Mouse (Mus musculus) brain, adult 10 weeks (tissue): ENCODE results near the gene Gjc1. TPM values are rescaled to one million over a fixed set of nuclear protein-coding genes. Genes with fewer than 3 reads are reported as not detected.

Experiments used
- polyA plus RNA-seq: library from polyadenylated mRNA; stranded (reverse); fragments of 350-450 nt; fragmentation: Illumina TruSeq; extraction: RNeasy Lipid Tissue Mini Kit (QIAGEN cat#74804); gene quantifications from one replicate; pipeline ENCODE4 v1.2.3, GENCODE M21; 2015; ENCODE audit warnings: low read depth, low replicate concordance

The Gjc1 gene
- 6.2 TPM for polyA plus RNA-seq

DNA sequence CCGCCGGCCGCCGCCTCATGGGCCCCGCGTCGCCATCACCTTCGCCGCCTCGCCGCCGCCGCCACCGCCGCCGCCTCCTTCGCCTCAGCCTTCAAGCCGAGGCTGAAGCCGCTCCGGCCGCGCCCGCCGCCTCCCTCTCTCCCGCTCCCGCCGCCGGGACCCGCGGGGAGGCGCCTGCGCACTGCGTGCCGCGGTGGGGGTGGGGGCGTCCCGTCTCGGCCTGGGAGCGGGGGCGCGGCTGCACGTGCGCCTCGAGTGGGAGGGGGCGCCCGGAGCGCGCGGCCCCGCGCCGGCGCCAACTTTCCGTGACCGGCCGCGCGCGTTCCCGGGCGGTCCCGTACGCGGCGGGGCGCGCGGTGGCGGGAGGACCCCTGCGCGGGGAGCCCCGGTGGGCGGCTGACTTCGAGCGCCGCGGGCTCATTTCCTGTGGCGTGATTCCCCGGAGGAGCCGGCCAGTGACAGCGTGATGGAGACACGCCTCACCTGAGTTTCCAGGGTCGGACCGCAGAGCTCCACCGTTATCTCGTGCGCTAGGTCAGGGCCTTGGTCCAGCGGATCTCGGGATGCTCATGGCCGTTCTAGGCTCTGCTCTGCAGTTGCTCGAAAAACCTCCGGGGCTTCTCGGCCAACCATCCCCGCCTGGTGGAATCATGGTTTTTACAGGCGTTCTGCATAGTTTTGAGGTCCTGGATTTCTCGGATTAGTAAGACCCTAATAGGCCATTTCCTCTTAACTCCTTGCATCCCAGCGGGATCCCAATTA is at the start of gene Gjc1:
Gjc1 (minus strand) TSS at position 680 of the 762 bp plus-strand sequence.

DNA sequence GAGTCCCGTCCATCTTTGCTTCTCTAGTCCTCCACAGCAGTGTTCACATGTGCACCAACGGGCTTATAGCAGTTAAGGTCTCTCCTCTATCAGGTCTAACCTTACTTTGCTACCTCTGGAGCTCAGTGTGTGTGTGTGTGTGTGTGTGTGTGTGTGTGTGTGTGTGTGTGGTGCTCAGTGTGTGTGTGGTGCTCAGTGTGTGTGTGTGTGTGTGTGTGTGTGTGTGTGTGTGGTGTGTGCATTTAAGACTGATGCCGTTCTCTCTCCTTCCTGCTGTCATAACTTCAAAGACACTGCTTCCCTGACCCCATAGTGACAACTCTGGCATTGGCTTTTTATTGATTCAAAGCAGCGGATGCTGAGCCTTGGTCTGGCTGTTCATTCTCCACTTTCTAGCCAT is 16.0 kb upstream of the Gjc1 start, which contains the start of gene Higd1b:
Higd1b (plus strand) TSS at position 301 of the 400 bp plus-strand sequence.

DNA sequence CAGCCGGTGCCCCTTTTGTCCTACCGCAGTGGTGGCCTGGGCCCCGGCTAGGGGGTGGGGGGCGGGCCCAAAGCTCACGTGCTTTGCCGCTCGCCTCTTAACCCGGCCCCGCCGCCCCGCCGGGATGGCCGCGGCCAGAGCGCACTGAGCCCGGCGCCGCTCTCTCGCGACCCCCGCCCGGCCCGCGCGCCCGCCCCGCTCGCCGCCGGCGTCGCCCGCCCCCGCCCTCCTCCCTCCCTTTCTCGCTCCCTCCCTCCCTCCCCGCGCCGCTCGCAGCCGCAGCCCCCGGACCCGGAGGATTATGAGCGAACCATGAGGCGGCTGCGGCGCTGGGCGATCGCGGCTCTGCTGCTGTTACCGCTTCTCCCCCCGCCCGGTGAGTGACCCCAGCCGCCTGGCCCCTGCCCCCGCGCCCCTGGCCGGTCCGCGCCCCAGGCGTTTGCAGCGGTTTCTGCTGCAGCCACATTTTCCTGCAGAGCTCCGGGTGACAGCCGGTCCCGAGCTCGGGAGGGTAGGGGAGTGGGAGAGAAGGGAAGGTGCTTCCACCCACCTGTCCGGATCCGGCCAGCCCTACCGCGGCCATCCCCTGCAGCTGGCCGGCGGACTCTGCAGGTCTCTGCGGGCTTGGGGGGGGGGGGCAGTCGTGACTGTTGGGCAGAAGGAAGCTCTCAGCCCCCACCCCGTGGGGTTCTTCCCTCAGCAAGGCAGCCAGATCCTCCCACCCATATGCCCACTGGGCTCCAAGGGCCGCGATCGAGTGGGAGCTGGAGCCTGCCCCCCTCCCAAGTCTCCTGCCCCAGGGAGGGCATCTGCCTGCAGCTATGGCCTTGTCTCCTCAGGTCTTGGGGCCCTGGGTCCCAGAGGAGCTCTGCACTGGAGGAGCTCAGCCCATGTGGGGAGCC is 57.9 kb downstream of the Gjc1 start, which contains the start of gene Adam11:
Adam11 (plus strand) TSS at position 131 of the 902 bp plus-strand sequence.

Other genes starting within 250 kb of the Gjc1 start
- gene Gm11627, start 240.2 kb downstream of the Gjc1 start, polyA plus RNA-seq = 8.0 TPM
- 5.4 TPM for gene Fzd2, start 215.3 kb downstream of the Gjc1 start, polyA plus RNA-seq
- not detected for gene Meioc, start 156.0 kb downstream of the Gjc1 start, polyA plus RNA-seq
- gene Ccdc43, start 121.9 kb downstream of the Gjc1 start, polyA plus RNA-seq = 28.9 TPM
- gene Adam11, start 58.3 kb downstream of the Gjc1 start, polyA plus RNA-seq = 85.8 TPM
- gene Higd1b, start 16.1 kb upstream of the Gjc1 start, polyA plus RNA-seq = 11.2 TPM
- 80.2 TPM for gene Eftud2, start 61.3 kb upstream of the Gjc1 start, polyA plus RNA-seq
- 4.4 TPM for gene Ccdc103, start 61.5 kb upstream of the Gjc1 start, polyA plus RNA-seq
- 0.30 TPM for gene Fam187a, start 65.5 kb upstream of the Gjc1 start, polyA plus RNA-seq
- 158 TPM for gene Gfap, start 81.2 kb upstream of the Gjc1 start, polyA plus RNA-seq
- gene Kif18b, start 105.4 kb upstream of the Gjc1 start, polyA plus RNA-seq = 0.13 TPM
- 9.2 TPM for gene C1ql1, start 127.0 kb upstream of the Gjc1 start, polyA plus RNA-seq
- 87.5 TPM for gene Nmt1, start 208.5 kb upstream of the Gjc1 start, polyA plus RNA-seq
- 42.0 TPM for gene Dcakd, start 208.6 kb upstream of the Gjc1 start, polyA plus RNA-seq